Comparison of ENCODE assay signal across 8 mouse cellular contexts in genomic region chr12:23009662-23010061, GRCm38 (mm10).
DNase-seq lines count a peak whose midpoint lies in the region; ATAC-seq and TF ChIP-seq lines count a peak whose summit lies in the region.
"Not testable (repeated sequence)": the region's sequence is repeated elsewhere in the genome, so short reads cannot be mapped to it uniquely, and the experiment has no call there.

No protein-coding gene starts in this region.

- H3K27me3 ChIP-seq in forebrain, embryonic 14.5 days (replicated peaks; ENCODE audit: control insufficient read depth, insufficient read depth, low read length); heart, postnatal 0 days (ENCODE audit: control insufficient read depth, insufficient read depth, low read length); intestine, embryonic 16.5 days (replicated peaks; ENCODE audit: control insufficient read depth, insufficient read depth, low read length); limb, embryonic 13.5 days; lung, embryonic 15.5 days; neural tube, embryonic 11.5 days (ENCODE audit: control insufficient read depth, insufficient read depth, low read length): not testable (repeated sequence)

- H3K4me3 ChIP-seq in forebrain, embryonic 14.5 days (ENCODE audit: low read depth, low read length) = peak overlapping the region; percentile 28
- peak overlapping the region; percentile 48 for H3K4me3 ChIP-seq in heart, postnatal 0 days (ENCODE audit: low read depth, low read length)
- H3K4me3 ChIP-seq in intestine, embryonic 16.5 days (ENCODE audit: low read length) = peak overlapping the region; percentile 47
- H3K4me3 ChIP-seq in limb, embryonic 13.5 days = peak overlapping the region; percentile 48
- H3K4me3 ChIP-seq in lung, embryonic 15.5 days = peak overlapping the region; percentile 47
- H3K4me3 ChIP-seq in neural tube, embryonic 11.5 days (ENCODE audit: low read depth, low read length) = peak overlapping the region; percentile 32

- TF ChIP-seq CTCF in heart, postnatal 0 days (IDR thresholded peaks at IDR 0.05; ENCODE audit: low read depth) = not testable (repeated sequence)

- WGBS in forebrain, embryonic 14.5 days = 0% methylated on average over 21 of the region's 48 CpGs
- 3% methylated on average over 17 of the region's 48 CpGs for WGBS in heart, postnatal 0 days
- WGBS in intestine, embryonic 16.5 days = 0% methylated on average over 24 of the region's 48 CpGs
- 0% methylated on average over 14 of the region's 48 CpGs for WGBS in limb, embryonic 13.5 days
- WGBS in lung, embryonic 15.5 days = under 1% methylated on average over 27 of the region's 48 CpGs
- WGBS in neural tube, embryonic 11.5 days = 0% methylated on average over 2 of the region's 48 CpGs

- H3K27ac ChIP-seq in forebrain, embryonic 14.5 days (ENCODE audit: low read depth, low read length); heart, postnatal 0 days (ENCODE audit: low read depth); intestine, embryonic 16.5 days (ENCODE audit: low read length); limb, embryonic 13.5 days; lung, embryonic 15.5 days; neural tube, embryonic 11.5 days (ENCODE audit: low read depth, low read length): not testable (repeated sequence)

- not testable (repeated sequence) for TF ChIP-seq EP300 in heart, postnatal 0 days (IDR thresholded peaks at IDR 0.05; ENCODE audit: low read depth)

- H3K36me3 ChIP-seq in forebrain, embryonic 14.5 days (ENCODE audit: control insufficient read depth, insufficient read depth, low read length); heart, postnatal 0 days (replicated peaks; ENCODE audit: control insufficient read depth, insufficient read depth, low read length); intestine, embryonic 16.5 days (ENCODE audit: control insufficient read depth, insufficient read depth, low read length); limb, embryonic 13.5 days; lung, embryonic 15.5 days; neural tube, embryonic 11.5 days (ENCODE audit: control insufficient read depth, insufficient read depth, low read length): not testable (repeated sequence)

- not testable (repeated sequence) for H3K9me3 ChIP-seq in forebrain, embryonic 14.5 days (replicated peaks; ENCODE audit: control insufficient read depth, low read length); heart, postnatal 0 days (replicated peaks; ENCODE audit: control insufficient read depth, low read length); intestine, embryonic 16.5 days (ENCODE audit: control insufficient read depth, low read length); limb, embryonic 13.5 days; lung, embryonic 15.5 days; neural tube, embryonic 11.5 days (ENCODE audit: control insufficient read depth, low read length)

- ATAC-seq in forebrain, embryonic 14.5 days; heart, postnatal 0 days (ENCODE audit: insufficient read depth, low read depth); intestine, embryonic 16.5 days; limb, embryonic 13.5 days (ENCODE audit: low FRiP score, low read depth); lung, embryonic 15.5 days (ENCODE audit: borderline replicate concordance, extremely low read depth, low FRiP score, low TSS enrichment); neural tube, embryonic 11.5 days (ENCODE audit: insufficient read depth, low FRiP score, low TSS enrichment): not testable (repeated sequence)

- H3K4me1 ChIP-seq in forebrain, embryonic 14.5 days (ENCODE audit: control insufficient read depth, insufficient read depth, low read length); heart, postnatal 0 days (ENCODE audit: control insufficient read depth, insufficient read depth); intestine, embryonic 16.5 days (ENCODE audit: control insufficient read depth, insufficient read depth, low read length); limb, embryonic 13.5 days; lung, embryonic 15.5 days; neural tube, embryonic 11.5 days (ENCODE audit: control insufficient read depth, insufficient read depth, low read length): not testable (repeated sequence)

- DNase-seq in embryo, embryonic 9.5 days (ENCODE audit: extremely low spot score) = peak; percentile 39
- DNase-seq in forebrain, embryonic 14.5 days (ENCODE audit: low spot score); heart, postnatal 0 days (ENCODE audit: low spot score): not testable (repeated sequence)
- peak; percentile 12 for DNase-seq in neural tube, embryonic 11.5 days (ENCODE audit: low spot score)
- peak; percentile 34 for DNase-seq in testis, postnatal 10 days (ENCODE audit: low spot score)

- H3K9ac ChIP-seq in forebrain, embryonic 14.5 days (ENCODE audit: low read length) = peak overlapping the region; percentile 29; the same call in 1 of the 2 replicates
- H3K9ac ChIP-seq in heart, postnatal 0 days (replicated peaks; ENCODE audit: low read depth, low read length) = not testable (repeated sequence)
- H3K9ac ChIP-seq in intestine, embryonic 16.5 days (ENCODE audit: low read depth, low read length) = peak overlapping the region; percentile 64
- H3K9ac ChIP-seq in limb, embryonic 13.5 days = peak overlapping the region; percentile 64
- H3K9ac ChIP-seq in lung, embryonic 15.5 days = peak overlapping the region; percentile 44
- peak overlapping the region; percentile 53 for H3K9ac ChIP-seq in neural tube, embryonic 11.5 days (ENCODE audit: low read length)

- H3K4me2 ChIP-seq in forebrain, embryonic 14.5 days (ENCODE audit: low read length) = peak overlapping the region; percentile 25; the same call in 1 of the 2 replicates
- peak overlapping the region; percentile 55 for H3K4me2 ChIP-seq in heart, postnatal 0 days (ENCODE audit: low read depth, low read length)
- not testable (repeated sequence) for H3K4me2 ChIP-seq in intestine, embryonic 16.5 days (ENCODE audit: low read depth, low read length); neural tube, embryonic 11.5 days (ENCODE audit: low read depth)
- H3K4me2 ChIP-seq in limb, embryonic 13.5 days (replicated peaks) = peak overlapping the region; percentile 52
- H3K4me2 ChIP-seq in lung, embryonic 15.5 days = peak overlapping the region; percentile 49
